In the genomic region with DNA sequence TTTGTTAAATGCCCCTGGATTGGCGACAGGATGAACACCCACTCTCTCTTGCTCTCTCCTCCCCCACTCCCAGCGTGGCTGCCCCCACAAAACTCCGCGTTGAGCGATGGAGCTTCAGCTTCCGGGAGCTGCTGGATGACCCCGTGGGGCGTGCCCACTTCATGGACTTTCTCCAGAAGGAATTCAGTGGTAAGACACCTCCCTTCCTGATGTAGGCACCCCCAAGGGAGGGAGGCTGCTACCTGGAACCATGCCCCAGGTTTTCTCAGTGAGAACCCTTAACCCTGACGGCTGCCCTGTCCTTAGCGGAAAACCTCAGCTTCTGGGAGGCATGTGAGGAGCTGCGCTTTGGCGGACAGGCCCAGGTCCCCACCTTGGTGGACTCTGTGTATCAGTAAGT, we compare ENCODE assay signal across 10 mouse cellular contexts. TPM values are rescaled to one million over a fixed set of nuclear protein-coding genes. Genes with fewer than 3 reads are reported as not detected.
DNase-seq lines count a peak whose midpoint lies in the region; ATAC-seq and TF ChIP-seq lines count a peak whose summit lies in the region.
"Had no signal": no experiment of that assay in that cellular context is flagged by ENCODE, and none has a peak within 500 bp of the region (broad histone marks: within the 10 kb centered on the region; RNA-seq: fewer than 3 reads in every experiment).

A gene (minus strand): TSS at position 101 of the 400 bp plus-strand sequence.

- no peak within 1 kb of the TSS for H3K27ac ChIP-seq in lung, postnatal 0 days (ENCODE audit: low read length)
- no peak within 1 kb of the TSS for H3K27ac ChIP-seq in intestine, postnatal 0 days (ENCODE audit: low read depth, low read length)
- H3K27ac ChIP-seq in neural tube, embryonic 14.5 days (ENCODE audit: low read depth, low read length), result no peak within 1 kb of the TSS
- H3K27ac ChIP-seq: heart, embryonic 10.5 days; limb, embryonic 12.5 days had no signal

- ATAC-seq in lung, postnatal 0 days, result no peak
- no peak for ATAC-seq in intestine, postnatal 0 days
- ATAC-seq in neural tube, embryonic 14.5 days (ENCODE audit: low read depth), result no peak

- H3K4me3 ChIP-seq in lung, postnatal 0 days (ENCODE audit: low read depth, low read length), result no peak within 1 kb of the TSS
- no peak within 1 kb of the TSS for H3K4me3 ChIP-seq in intestine, postnatal 0 days (ENCODE audit: low read depth, low read length)
- no peak within 1 kb of the TSS for H3K4me3 ChIP-seq in neural tube, embryonic 14.5 days (ENCODE audit: low read depth, low read length)
- H3K4me3 ChIP-seq: heart, embryonic 10.5 days; limb, embryonic 12.5 days had no signal

- no peak within 1 kb of the TSS for H3K9ac ChIP-seq in lung, postnatal 0 days (replicated peaks; ENCODE audit: low read depth)
- H3K9ac ChIP-seq in intestine, postnatal 0 days (ENCODE audit: low read depth, low read length), result no peak within 1 kb of the TSS
- H3K9ac ChIP-seq in neural tube, embryonic 14.5 days (replicated peaks; ENCODE audit: low read depth, low read length), result no peak within 1 kb of the TSS
- H3K9ac ChIP-seq: limb, embryonic 12.5 days had no signal

- H3K36me3 ChIP-seq in lung, postnatal 0 days (ENCODE audit: insufficient read depth, low read length), result 0 out of 2 replicates have a peak, but pooled peaks cover 4% of the 10 kb centered on the region
- peaks cover 6% of the 10 kb centered on the region; the same call in 1 of the 2 replicates for H3K36me3 ChIP-seq in intestine, postnatal 0 days (ENCODE audit: control insufficient read depth, insufficient read depth)
- H3K36me3 ChIP-seq in neural tube, embryonic 14.5 days (ENCODE audit: control insufficient read depth, insufficient read depth, low read length), result no peaks in the 10 kb centered on the region
- H3K36me3 ChIP-seq: heart, embryonic 10.5 days had no signal

- TF ChIP-seq CTCF in lung, postnatal 0 days (IDR thresholded peaks at IDR 0.05), result no peak
- no peak for TF ChIP-seq CTCF in intestine, postnatal 0 days (IDR thresholded peaks at IDR 0.05; ENCODE audit: low read depth)

- H3K27me3 ChIP-seq in lung, postnatal 0 days (replicated peaks; ENCODE audit: insufficient read depth, low read length), result no peaks in the 10 kb centered on the region
- H3K27me3 ChIP-seq in intestine, postnatal 0 days (replicated peaks; ENCODE audit: control insufficient read depth, insufficient read depth, low read length), result peaks cover 9% of the 10 kb centered on the region
- H3K27me3 ChIP-seq in neural tube, embryonic 14.5 days (ENCODE audit: control insufficient read depth, insufficient read depth, low read length), result peaks cover 17% of the 10 kb centered on the region

- no peak for DNase-seq in adrenal gland, adult 2 months
- no peak for DNase-seq in adrenal gland, postnatal 14 days
- no peak for DNase-seq in lung, postnatal 0 days (ENCODE audit: low spot score)
- no peak for DNase-seq in lung, adult 18-20 months
- DNase-seq in kidney, adult 8-10 months, result no peak
- no peak for DNase-seq in heart, postnatal 14 days

- H3K4me1 ChIP-seq in lung, postnatal 0 days (ENCODE audit: insufficient read depth, low read depth, low read length), result peaks cover 7% of the 10 kb centered on the region
- H3K4me1 ChIP-seq in intestine, postnatal 0 days (replicated peaks; ENCODE audit: control insufficient read depth, insufficient read depth, low read length), result no peaks in the 10 kb centered on the region
- no peaks in the 10 kb centered on the region for H3K4me1 ChIP-seq in neural tube, embryonic 14.5 days (ENCODE audit: control insufficient read depth, insufficient read depth, low read length)

- intact Hi-C loops in heart, postnatal 14 days (cut with DNase I), result no loop called here

- WGBS in lung, postnatal 0 days, result 83% methylated on average over 12 of the region's 12 CpGs
- WGBS in intestine, postnatal 0 days, result 87% methylated on average over 12 of the region's 12 CpGs
- WGBS in neural tube, embryonic 14.5 days, result 86% methylated on average over 12 of the region's 12 CpGs

- TF ChIP-seq EP300 in lung, postnatal 0 days (IDR thresholded peaks at IDR 0.05), result no peak

- H3K9me3 ChIP-seq in lung, postnatal 0 days (ENCODE audit: low read length), result no peaks in the 10 kb centered on the region
- H3K9me3 ChIP-seq in intestine, postnatal 0 days (ENCODE audit: control insufficient read depth), result no peaks in the 10 kb centered on the region
- no peaks in the 10 kb centered on the region for H3K9me3 ChIP-seq in neural tube, embryonic 14.5 days (ENCODE audit: control insufficient read depth, low read length)
- H3K9me3 ChIP-seq: heart, embryonic 10.5 days; limb, embryonic 12.5 days had no signal

- H3K4me2 ChIP-seq in lung, postnatal 0 days (replicated peaks; ENCODE audit: low read depth, low read length), result no peak within 1 kb of the TSS
- H3K4me2 ChIP-seq in intestine, postnatal 0 days (replicated peaks; ENCODE audit: low read depth), result no peak within 1 kb of the TSS
- H3K4me2 ChIP-seq in neural tube, embryonic 14.5 days (ENCODE audit: low read depth, low read length), result no peak within 1 kb of the TSS
- H3K4me2 ChIP-seq: limb, embryonic 12.5 days had no signal

RNA-seq across cellular contexts. Expression of the gene that starts here (rescaled TPM):
- 10 to 100 TPM; 11.4 to 16.3 TPM for total RNA-seq in adrenal gland, adult 2 months (2021)
- polyA plus RNA-seq in adrenal gland, adult 2 months (2012; rRNA removed), result 9.8 and 13.7 TPM in 2 replicates
- total RNA-seq in adrenal gland, postnatal 14 days (2021), result 8.5 and 9.2 TPM in 2 replicates
- 22.9 and 23.8 TPM in 2 replicates for polyA plus RNA-seq in lung, postnatal 0 days (2015; fragmentation: Nextera tagmentation; extraction: Ambion mirVana)
- polyA plus RNA-seq in intestine, postnatal 0 days (2015; fragmentation: Nextera tagmentation; extraction: Ambion mirVana), result 10.5 and 11.7 TPM in 2 replicates
- polyA plus RNA-seq in neural tube, embryonic 14.5 days (2014; fragmentation: Nextera tagmentation; extraction: Ambion mirVana), result 152 and 192 TPM in 2 replicates
- under 1 TPM; 0.56 to 0.81 TPM for total RNA-seq in heart, postnatal 14 days (2021)
